Mouse (Mus musculus) ES-E14 (cell line): Measurements from ENCODE around the gene Tex21. TPM values are rescaled to one million over a fixed set of nuclear protein-coding genes. Genes with fewer than 3 reads are reported as not detected.

Source experiments
- DNase-seq: peaks from one replicate; pipeline ENCODE4 v3.0.0-alpha.2; 2013; ENCODE audit warnings: low read depth, low spot score
- H3K27ac ChIP-seq: 2 replicates; pipeline ENCODE4 v1.5.1; 2012; ENCODE audit warnings: low read depth, mild to moderate bottlenecking, low read length, moderate library complexity, mixed read lengths; ENCODE audit not compliant: poor library complexity, insufficient read depth, severe bottlenecking
- H3K36me3 ChIP-seq: 2 replicates; pipeline ENCODE4 v1.6.1; 2012; ENCODE audit warnings: mild to moderate bottlenecking, low read length, moderate library complexity, mixed read lengths; ENCODE audit not compliant: control insufficient read depth, poor library complexity, insufficient read depth, severe bottlenecking
- H3K4me1 ChIP-seq, 2 experiments: fragments of 150-350 bp in 1 of 2; sonication (generic) in 1 of 2; 2 replicates each; pipeline ENCODE4 v1.6.1; 2012; ENCODE audit warnings: low read length in 2 of 2, mild to moderate bottlenecking in 1 of 2, mixed read lengths in 1 of 2; ENCODE audit not compliant: control insufficient read depth in 2 of 2, insufficient read depth in 2 of 2, poor library complexity in 1 of 2
- H3K4me3 ChIP-seq, 2 experiments: fragments of 150-350 bp in 1 of 2; sonication (generic) in 1 of 2; 2 replicates each; pipeline ENCODE4 v1.5.1; 2012; ENCODE audit warnings: low read length in 2 of 2, low read depth in 1 of 2, mild to moderate bottlenecking in 1 of 2, mixed read lengths in 1 of 2; ENCODE audit not compliant: insufficient read depth in 1 of 2, poor library complexity in 1 of 2, severe bottlenecking in 1 of 2
- H3K9ac ChIP-seq: 2 replicates; pipeline ENCODE4 v1.6.1; 2012; ENCODE audit warnings: low read depth, mild to moderate bottlenecking, low read length, mixed read lengths; ENCODE audit not compliant: poor library complexity, insufficient read depth, severe bottlenecking
- H3K9me3 ChIP-seq: fragments of 150-350 bp; sonication (generic); 2 replicates; pipeline ENCODE4 v1.6.1; 2012; ENCODE audit warnings: low read depth, mild to moderate bottlenecking, low read length; ENCODE audit not compliant: control insufficient read depth, insufficient read depth
- CHD2 ChIP-seq: IDR thresholded peaks from 2 replicates; pipeline ENCODE4 v1.6.1; 2014; ENCODE audit warnings: mild to moderate bottlenecking, low read depth, low read length, inconsistent platforms
- HCFC1 ChIP-seq: IDR thresholded peaks from 2 replicates; pipeline ENCODE4 v1.6.1; 2012; ENCODE audit warnings: low read length, inconsistent platforms, borderline replicate concordance; ENCODE audit not compliant: insufficient read depth
- MAFK ChIP-seq: IDR thresholded peaks from 2 replicates; pipeline ENCODE4 v1.6.1; 2014; ENCODE audit warnings: mild to moderate bottlenecking, low read depth, low read length, inconsistent platforms; ENCODE audit not compliant: insufficient read depth
- ZC3H11A ChIP-seq: IDR thresholded peaks from 2 replicates; pipeline ENCODE4 v1.6.1; 2012; ENCODE audit warnings: low read depth, mild to moderate bottlenecking, inconsistent platforms, low read length, borderline replicate concordance
- ZNF384 ChIP-seq: IDR thresholded peaks from 2 replicates; pipeline ENCODE4 v1.6.1; 2012; ENCODE audit warnings: low read depth, low read length, inconsistent platforms
- in situ Hi-C, 2 experiments: fragments of 600-800 bp; cut with MboI; formaldehyde crosslinking; loops; one replicate each; pipeline ENCODE4 v1.15.1; 2025; ENCODE audit warnings: low sequenced_read_pairs in 2 of 2, inconsistent platforms in 1 of 2; ENCODE audit not compliant: unreplicated experiment in 2 of 2
- total RNA-seq: library from RNA; depleted of rRNA; stranded (reverse); fragments of 300-350 nt; gene quantifications from 2 replicates; pipeline ENCODE4 v1.2.3, GENCODE M21; 2012

The Tex21 gene
- total RNA-seq, 1 experiment: 2.0 TPM

DNA sequence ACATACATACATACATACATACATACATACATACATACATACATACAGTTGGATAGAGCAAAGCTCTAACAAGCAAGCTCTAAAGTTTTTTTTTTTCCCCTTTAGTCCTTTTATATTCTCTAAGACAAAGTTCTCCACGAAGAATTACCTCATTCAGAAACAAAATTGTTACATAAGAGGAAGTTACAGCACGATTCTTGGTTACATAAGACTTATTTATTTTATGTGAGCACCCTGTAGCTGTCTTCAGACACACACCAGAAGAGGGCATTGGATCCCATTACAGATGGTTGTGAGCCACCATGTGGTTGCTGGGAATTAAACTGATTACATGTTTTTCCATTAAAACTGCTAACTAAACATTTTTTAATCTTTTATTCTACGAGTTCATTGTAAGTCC, 52.0 kb downstream of the Tex21 start:
- Histone ChIP-seq H3K4me1 (peaks cover 0 to 5% of the 10 kb centered on the region in 2 experiments; a peak in 1 of 4 replicates), H3K4me3 (no peak overlapping the region), H3K27ac (no peak overlapping the region), H3K9me3 (no peaks in the 10 kb centered on the region), H3K9ac (no peak overlapping the region), H3K36me3 (no peaks in the 10 kb centered on the region)
- in situ Hi-C loops: loop anchor here (5.0 to 25.0 kb wide), 4 partner anchors 180 to 407 kb away; no protein-coding TSS in a partner anchor
- DNase-seq: no peak
- TF ChIP-seq HCFC1 (no peak), ZC3H11A (no peak), CHD2 (no peak), ZNF384 (no peak), MAFK (no peak)

DNA sequence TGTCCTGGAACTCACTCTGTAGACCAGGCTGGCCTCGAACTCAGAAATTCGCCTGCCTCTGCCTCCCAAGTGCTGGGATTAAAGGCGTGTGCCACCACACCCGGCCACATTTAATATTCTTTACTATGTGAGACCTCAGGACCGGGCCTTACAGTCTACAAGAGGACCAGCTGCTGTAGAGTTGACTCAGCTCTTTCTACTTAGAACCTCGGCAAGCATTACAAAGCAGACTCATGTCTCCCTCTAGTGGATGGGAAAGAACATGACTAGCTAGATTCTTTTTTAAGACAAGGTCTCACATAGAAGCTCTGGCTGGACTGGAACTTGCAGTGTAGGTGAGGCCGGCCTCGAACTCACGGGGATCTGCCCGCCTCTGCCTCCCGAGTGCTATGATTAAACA, 55.6 kb downstream of the Tex21 start:
- Histone ChIP-seq H3K36me3 (no peaks in the 10 kb centered on the region), H3K9ac (no peak overlapping the region), H3K4me3 (no peak overlapping the region), H3K9me3 (no peaks in the 10 kb centered on the region), H3K27ac (no peak overlapping the region), H3K4me1 (peaks cover 0 to 2% of the 10 kb centered on the region in 2 experiments; a peak in 1 of 4 replicates)
- in situ Hi-C loops: loop anchor here (5.0 to 25.0 kb wide), 4 partner anchors 176 to 404 kb away; no protein-coding TSS in a partner anchor
- no peak for DNase-seq
- TF ChIP-seq MAFK: peak; percentile 99
- TF ChIP-seq HCFC1: no peak
- TF ChIP-seq ZC3H11A: peak; percentile 87; the same call in 1 of the 2 replicates
- TF ChIP-seq ZNF384: no peak

DNA sequence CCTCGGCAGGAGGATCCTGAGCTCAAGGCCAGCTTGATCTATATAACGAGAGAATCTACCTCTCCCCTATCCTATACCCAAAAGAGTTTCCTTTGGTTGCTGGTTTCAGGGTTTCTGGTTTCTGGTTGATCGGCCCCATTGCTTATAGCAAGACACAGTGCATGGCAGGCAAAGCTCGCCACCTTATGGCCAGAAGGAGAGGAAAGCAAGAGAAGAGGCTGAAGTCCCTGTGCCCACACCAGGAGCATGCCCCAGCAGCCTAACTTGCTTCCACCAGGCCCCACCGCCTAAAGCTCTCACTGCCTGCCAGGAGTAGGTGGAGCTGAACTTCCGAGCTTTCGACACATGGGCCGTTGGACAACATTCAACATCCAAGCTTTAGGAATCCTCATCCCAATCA, 58.7 kb downstream of the Tex21 start:
- Histone ChIP-seq H3K27ac (no peak overlapping the region), H3K9me3 (no peaks in the 10 kb centered on the region), H3K4me1 (no peaks in the 10 kb centered on the region), H3K36me3 (no peaks in the 10 kb centered on the region), H3K4me3 (no peak overlapping the region), H3K9ac (no peak overlapping the region)
- TF ChIP-seq ZC3H11A (0 out of 2 replicates have a peak, but pooled peaks have one; percentile 36), CHD2 (no peak)
- in situ Hi-C loops: loop anchor here in 1 of 2 experiments (25.0 kb wide), 2 partner anchors 176 to 401 kb away; no protein-coding TSS in a partner anchor
- DNase-seq: peak; percentile 35

DNA sequence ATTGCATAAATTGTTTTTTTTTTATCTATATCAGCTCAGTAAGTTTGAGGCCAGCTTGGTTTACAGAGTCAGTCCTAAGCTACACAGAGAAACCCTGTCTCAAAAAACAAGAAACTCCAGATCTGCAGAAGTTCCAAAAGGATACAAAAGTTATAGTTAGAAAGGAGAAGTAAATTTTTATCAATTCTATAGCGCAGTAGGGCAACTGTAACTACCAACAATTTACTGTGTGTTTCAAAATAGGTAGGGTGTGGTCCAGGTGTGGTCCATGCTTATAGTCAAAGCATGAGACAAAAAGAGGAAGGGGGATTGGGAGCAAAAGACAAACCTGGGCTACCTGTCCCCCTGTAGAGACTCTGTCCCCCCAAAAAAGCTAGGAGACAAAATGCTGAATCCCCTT, 60.1 kb downstream of the Tex21 start:
- Histone ChIP-seq H3K4me3 (no peak overlapping the region), H3K4me1 (no peaks in the 10 kb centered on the region), H3K9me3 (no peaks in the 10 kb centered on the region), H3K9ac (no peak overlapping the region), H3K27ac (no peak overlapping the region), H3K36me3 (no peaks in the 10 kb centered on the region)
- in situ Hi-C loops: loop anchor here in 1 of 2 experiments (25.0 kb wide), 2 partner anchors 174 to 399 kb away; no protein-coding TSS in a partner anchor
- TF ChIP-seq ZNF384 (no peak), MAFK (no peak), CHD2 (no peak), HCFC1 (no peak)
- DNase-seq: no peak

DNA sequence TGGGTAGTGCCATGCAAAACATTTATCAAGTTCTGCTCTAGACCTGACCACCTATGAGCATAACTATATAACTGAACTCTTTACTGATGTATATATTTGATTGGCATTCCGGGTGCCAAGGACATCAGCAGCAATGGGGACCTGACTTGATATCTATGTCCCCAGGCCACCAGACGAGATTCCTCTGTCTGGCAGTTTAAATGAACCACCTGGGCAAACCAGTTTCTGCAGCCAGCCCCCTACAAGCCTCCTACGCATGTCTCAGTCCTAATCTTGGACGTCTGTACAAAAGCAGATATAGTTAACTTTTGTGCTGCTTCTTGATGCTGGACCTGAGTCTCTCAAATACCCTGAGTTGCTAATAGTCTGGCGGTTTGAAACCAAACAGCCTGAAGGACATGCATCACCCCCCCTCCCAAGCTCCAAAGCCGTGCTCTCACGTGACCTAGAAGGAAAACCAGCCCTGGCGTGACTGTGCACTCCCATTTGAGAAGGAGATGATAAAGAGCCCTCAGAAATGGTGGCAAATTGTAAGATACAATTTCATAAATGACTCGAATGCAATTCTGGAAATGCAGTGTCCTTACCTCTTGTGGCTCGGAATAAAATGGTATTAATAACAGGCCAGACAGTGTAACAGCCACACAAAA, 61.3 kb downstream of the Tex21 start:
- Histone ChIP-seq H3K9ac (no peak overlapping the region), H3K9me3 (no peaks in the 10 kb centered on the region), H3K4me1 (no peaks in the 10 kb centered on the region), H3K27ac (no peak overlapping the region), H3K36me3 (no peaks in the 10 kb centered on the region), H3K4me3 (no peak overlapping the region)
- TF ChIP-seq ZNF384 (no peak), HCFC1 (no peak), MAFK (no peak), ZC3H11A (no peak)
- in situ Hi-C loops: loop anchor here in 1 of 2 experiments (25.0 kb wide), 2 partner anchors 173 to 398 kb away; no protein-coding TSS in a partner anchor
- no peak for DNase-seq
